Mouse (Mus musculus) layer of hippocampus, adult 2 months (tissue): ENCODE measurements around the gene Pde5a. TPM values are rescaled to one million over a fixed set of nuclear protein-coding genes. Genes with fewer than 3 reads are reported as not detected.

ENCODE experiments used
- DNase-seq, 2 experiments: peaks; one replicate each; pipeline ENCODE4 v3.0.0; 2022; ENCODE audit warnings: low spot score in 2 of 2
- H3K27ac ChIP-seq: fragments of 200-600 bp; 2 replicates; pipeline ENCODE4 v1.8.1; 2022
- H3K4me3 ChIP-seq: fragments of 200-600 bp; 2 replicates; pipeline ENCODE4 v1.8.1; 2022; ENCODE audit warnings: mild to moderate bottlenecking
- CTCF ChIP-seq: fragments of 200-600 bp; conservative IDR thresholded peaks from 2 replicates; pipeline ENCODE4 v1.8.1; 2022; ENCODE audit warnings: antibody characterized with exemption, mild to moderate bottlenecking, moderate library complexity
- long read RNA-seq, 2 experiments: library from polyadenylated mRNA; stranded (forward); transcript quantifications; one replicate each; pipeline ENCODE4 v2.0.0; 2021; ENCODE audit warnings: borderline mapping rate in 2 of 2
- total RNA-seq, 2 experiments: library from RNA; stranded (reverse); gene quantifications; 2 replicates each; pipeline ENCODE4 v1.2.3; 2021

Gene Pde5a
- 10 to 100 TPM; 14.8 to 16.7 TPM for total RNA-seq
- long read RNA-seq, experiment 1, partial matches to known transcripts = 1 of 2 reads
- long read RNA-seq, experiment 1, other reads (novel, unspliced or antisense) = 1 of 2 reads
- long read RNA-seq, experiment 2, partial matches to known transcripts = 0 of 1 reads
- long read RNA-seq, experiment 2, other reads (novel, unspliced or antisense) = 1 of 1 reads

- peak within 1 kb of the TSS; percentile 74 for H3K27ac ChIP-seq
These were observed at the start of gene Pde5a for GRCm38 (mm10) chr3:122728852-122729600. Gene Pde5a (plus strand): TSS chr3:122728947.

GRCm38 (mm10) chr3:122680851-122681250, 47.9 kb upstream of the Pde5a start:
- TF ChIP-seq CTCF = no peak
- DNase-seq = no peak

More at GRCm38 (mm10) chr3:122728852-122729600, at the start of gene Pde5a:
- peak within 1 kb of the TSS; percentile 77 for H3K4me3 ChIP-seq
- DNase-seq = peak; percentile 13 to 57
- TF ChIP-seq CTCF = peak; percentile 78

GRCm38 (mm10) chr3:122682352-122682751, 46.4 kb upstream of the Pde5a start:
- no peak overlapping the region for H3K27ac ChIP-seq
- DNase-seq = no peak
- H3K4me3 ChIP-seq = no peak overlapping the region
- no peak for TF ChIP-seq CTCF

More at GRCm38 (mm10) chr3:122680851-122681250, 47.9 kb upstream of the Pde5a start:
- no peak overlapping the region for H3K4me3 ChIP-seq
- no peak overlapping the region for H3K27ac ChIP-seq

GRCm38 (mm10) chr3:122684832-122685231, 43.9 kb upstream of the Pde5a start:
- no peak for DNase-seq
- no peak overlapping the region for H3K4me3 ChIP-seq
- H3K27ac ChIP-seq = no peak overlapping the region
- TF ChIP-seq CTCF = no peak

- no peak overlapping the region for H3K27ac ChIP-seq
- H3K4me3 ChIP-seq = no peak overlapping the region
- DNase-seq = no peak
- TF ChIP-seq CTCF = no peak
These were observed 35.7 kb upstream of the Pde5a start for GRCm38 (mm10) chr3:122693039-122693438.

GRCm38 (mm10) chr3:122695870-122696269, 32.9 kb upstream of the Pde5a start:
- TF ChIP-seq CTCF = no peak
- H3K4me3 ChIP-seq = no peak overlapping the region
- no peak overlapping the region for H3K27ac ChIP-seq
- no peak for DNase-seq

GRCm38 (mm10) chr3:122696672-122697071, 32.1 kb upstream of the Pde5a start:
- no peak overlapping the region for H3K4me3 ChIP-seq
- H3K27ac ChIP-seq = no peak overlapping the region
- DNase-seq = no peak
- TF ChIP-seq CTCF = no peak

- DNase-seq = no peak
- TF ChIP-seq CTCF = no peak
- no peak overlapping the region for H3K4me3 ChIP-seq
- H3K27ac ChIP-seq = no peak overlapping the region
These were observed 24.5 kb upstream of the Pde5a start for GRCm38 (mm10) chr3:122704209-122704608.

GRCm38 (mm10) chr3:122705246-122705645, 23.5 kb upstream of the Pde5a start:
- no peak for TF ChIP-seq CTCF
- DNase-seq = no peak
- no peak overlapping the region for H3K27ac ChIP-seq

GRCm38 (mm10) chr3:122708485-122708884, 20.3 kb upstream of the Pde5a start:
- TF ChIP-seq CTCF = no peak
- DNase-seq = no peak
- no peak overlapping the region for H3K27ac ChIP-seq
- H3K4me3 ChIP-seq = no peak overlapping the region

More at GRCm38 (mm10) chr3:122705246-122705645, 23.5 kb upstream of the Pde5a start:
- no peak overlapping the region for H3K4me3 ChIP-seq

GRCm38 (mm10) chr3:122710141-122710540, 18.6 kb upstream of the Pde5a start:
- no peak for DNase-seq
- no peak overlapping the region for H3K27ac ChIP-seq
- no peak for TF ChIP-seq CTCF
- H3K4me3 ChIP-seq = no peak overlapping the region

- TF ChIP-seq CTCF = no peak
- H3K27ac ChIP-seq = no peak overlapping the region
- DNase-seq = no peak
- H3K4me3 ChIP-seq = no peak overlapping the region
These were observed 10.1 kb upstream of the Pde5a start for GRCm38 (mm10) chr3:122718631-122719030.

- Histone ChIP-seq H3K27ac (no peak overlapping the region), H3K4me3 (no peak overlapping the region)
- no peak for DNase-seq
- no peak for TF ChIP-seq CTCF
These were observed 7.2 kb upstream of the Pde5a start for GRCm38 (mm10) chr3:122721522-122721921.

- Histone ChIP-seq H3K27ac (peak overlapping the region; percentile 74), H3K4me3 (peak overlapping the region; percentile 77)
- no peak for DNase-seq
- TF ChIP-seq CTCF = no peak
These were observed 833 bp downstream of the Pde5a start for GRCm38 (mm10) chr3:122729601-122729959.
